Mouse (Mus musculus) lung, adult 2 months (tissue): ENCODE measurements around the gene Mfn2. TPM values are rescaled to one million over a fixed set of nuclear protein-coding genes. Genes with fewer than 3 reads are reported as not detected.

Source experiments
- DNase-seq: peaks from one replicate; pipeline ENCODE4 v3.0.0; 2022
- H3K4me1 ChIP-seq: fragments of 200-500 bp; 2 replicates; pipeline ENCODE4 v1.6.1; 2011; ENCODE audit warnings: low read length; ENCODE audit not compliant: control insufficient read depth, insufficient read depth
- H3K4me3 ChIP-seq: fragments of 200-500 bp; replicated peaks from 2 replicates; pipeline ENCODE3; 2011; ENCODE audit warnings: low read depth, mild to moderate bottlenecking, control low read depth, low read length; ENCODE audit errors: extremely low read depth
- CTCF ChIP-seq: fragments of 200-500 bp; IDR thresholded peaks from 2 replicates; pipeline ENCODE4 v1.5.1; 2011; ENCODE audit warnings: mild to moderate bottlenecking, low read length, control low read depth; ENCODE audit not compliant: insufficient read depth
- POLR2A ChIP-seq: fragments of 200-500 bp; IDR thresholded peaks from 2 replicates; pipeline ENCODE4 v1.6.1; 2011; ENCODE audit warnings: low read depth, mild to moderate bottlenecking, control low read depth, low read length, borderline replicate concordance; ENCODE audit errors: extremely low read depth
- WGBS: fragments of 180-500 bp; shearing (Covaris S2); methylation state at CpG from one replicate; pipeline ENCODE4 v1.1.7; 2018; 5-methylcytosine and 5-hydroxymethylcytosine counted together
- polyA plus RNA-seq: library from polyadenylated mRNA; depleted of rRNA; stranded (reverse); fragments of >200 nt; gene quantifications from 2 replicates; pipeline ENCODE4 v1.2.3, GENCODE M21; 2012

The Mfn2 gene
- polyA plus RNA-seq, 1 experiment: 52.2 TPM

- no peak for TF ChIP-seq POLR2A
- TF ChIP-seq CTCF: no peak
- WGBS: 37% methylated on average over 3 of the region's 3 CpGs
- peaks cover 17% of the 10 kb centered on the region for H3K4me1 ChIP-seq
- DNase-seq: no peak
- no peak overlapping the region for H3K4me3 ChIP-seq
Measured at GRCm38 (mm10) chr4:147937021-147937420, 32.5 kb upstream of the Mfn2 start.

GRCm38 (mm10) chr4:147936331-147936954 is 31.9 kb upstream of the Mfn2 start, which contains the start of gene Plod1:
Gene Plod1 (minus strand): TSS chr4:147936767.
- Histone ChIP-seq H3K4me3 (peak within 1 kb of the TSS; percentile 93), H3K4me1 (peaks cover 12% of the 10 kb centered on the region)
- DNase-seq: peak; percentile 88
- under 1% methylated on average over 51 of the region's 51 CpGs for WGBS
- no peak for TF ChIP-seq CTCF
- peak; percentile 92; the same call in 1 of the 2 replicates for TF ChIP-seq POLR2A

DNA sequence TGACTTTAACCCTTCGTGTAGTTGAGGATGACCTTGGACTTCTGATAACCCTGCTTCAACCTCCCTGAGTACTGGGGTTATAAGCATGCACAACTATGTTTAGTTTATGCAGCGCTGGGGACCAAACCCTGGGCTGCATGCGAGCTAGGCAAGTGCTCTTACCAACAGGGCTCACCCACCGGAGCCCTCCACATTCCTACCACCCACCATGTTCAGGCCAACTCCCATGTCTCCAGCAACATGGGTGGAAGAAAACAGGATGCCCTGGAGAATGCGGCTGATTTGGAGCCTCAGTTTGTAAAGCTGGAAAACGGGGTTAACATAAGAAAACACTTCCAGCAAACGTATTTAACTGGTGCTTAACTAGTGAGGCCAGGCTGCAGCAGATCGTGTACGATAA is 31.4 kb upstream of the Mfn2 start:
- Histone ChIP-seq H3K4me1 (peaks cover 12% of the 10 kb centered on the region), H3K4me3 (peak overlapping the region; percentile 93)
- 17% methylated on average over 9 of the region's 9 CpGs for whole genome bisulfite sequencing
- no peak for DNase-seq
- TF ChIP-seq POLR2A (no peak), CTCF (no peak)

DNA sequence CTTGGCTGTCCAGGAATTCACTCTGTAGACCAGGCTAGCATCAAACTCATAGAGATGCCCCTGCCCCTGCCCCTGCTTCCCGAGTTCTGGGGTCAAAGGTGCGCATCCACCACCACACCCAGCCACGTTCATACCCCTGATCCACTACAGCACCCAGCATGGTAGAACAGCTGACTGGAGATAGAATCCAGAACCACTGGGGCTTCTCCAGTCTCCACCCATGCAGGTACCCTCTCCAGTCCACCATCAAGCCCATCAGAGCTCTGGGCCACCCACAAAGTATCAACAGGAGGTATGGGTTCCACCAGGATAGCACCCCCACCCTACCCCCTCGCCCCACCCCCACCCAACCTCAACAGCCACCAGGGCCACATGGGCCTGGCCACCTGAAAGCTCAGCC is 30.1 kb upstream of the Mfn2 start:
- H3K4me1 ChIP-seq: peaks cover 12% of the 10 kb centered on the region
- no peak for DNase-seq
- TF ChIP-seq POLR2A: no peak
- no peak for TF ChIP-seq CTCF
- 84% methylated on average over 4 of the region's 4 CpGs for WGBS
- no peak overlapping the region for H3K4me3 ChIP-seq

DNA sequence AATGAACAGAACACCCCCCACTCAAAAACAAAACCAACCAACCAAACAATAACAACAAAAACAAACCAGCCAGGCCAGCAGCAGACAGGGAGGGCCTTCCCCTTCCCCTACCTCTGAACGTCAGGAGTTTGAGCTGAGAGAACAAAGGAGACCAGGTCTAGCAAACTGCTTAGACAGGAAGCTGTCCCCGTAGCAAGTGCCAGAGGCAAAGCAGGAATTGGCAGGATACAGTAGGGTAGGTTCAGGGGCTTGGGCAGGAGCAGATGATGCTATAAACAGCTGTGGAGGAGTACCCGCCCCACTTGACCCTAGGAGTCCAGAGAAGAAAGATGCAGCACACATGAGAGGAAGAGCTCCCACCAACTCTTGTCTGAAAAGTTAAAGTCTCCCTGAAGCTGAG is 29.6 kb upstream of the Mfn2 start:
- Histone ChIP-seq H3K4me3 (no peak overlapping the region), H3K4me1 (peaks cover 12% of the 10 kb centered on the region)
- no peak for TF ChIP-seq POLR2A
- TF ChIP-seq CTCF: no peak
- 48% methylated on average over 3 of the region's 3 CpGs for WGBS
- no peak for DNase-seq

DNA sequence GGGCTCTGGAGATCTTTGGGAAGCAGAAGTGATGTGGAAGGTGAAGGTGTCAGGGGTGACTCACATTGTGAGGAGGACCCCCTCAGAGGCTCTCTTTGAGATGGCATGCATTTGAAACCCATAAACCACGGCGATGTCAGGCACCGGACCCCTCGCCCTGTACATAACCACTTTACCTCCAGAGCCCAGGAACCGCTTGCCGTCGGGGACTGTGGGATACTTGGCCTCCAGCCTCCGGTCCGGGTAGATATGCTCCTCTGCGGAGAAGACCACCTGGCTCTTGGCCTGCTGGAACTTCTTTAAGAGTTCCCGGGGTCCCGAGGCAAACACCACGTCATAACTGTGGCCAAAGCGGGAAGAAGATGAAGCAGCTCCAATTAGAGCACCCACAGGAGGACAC is 26.4 kb upstream of the Mfn2 start:
- Histone ChIP-seq H3K4me1 (peaks cover 2% of the 10 kb centered on the region; the same call in 1 of the 2 replicates), H3K4me3 (no peak overlapping the region)
- 93% methylated on average over 14 of the region's 14 CpGs for WGBS
- DNase-seq: no peak
- TF ChIP-seq CTCF: no peak
- no peak for TF ChIP-seq POLR2A

GRCm38 (mm10) chr4:147928540-147928939 is 24.0 kb upstream of the Mfn2 start:
- TF ChIP-seq POLR2A: no peak
- no peak for TF ChIP-seq CTCF
- no peak for DNase-seq
- no peak overlapping the region for H3K4me3 ChIP-seq
- no peaks in the 10 kb centered on the region for H3K4me1 ChIP-seq
- WGBS: 86% methylated on average over 7 of the region's 7 CpGs

- Histone ChIP-seq H3K4me1 (no peaks in the 10 kb centered on the region), H3K4me3 (no peak overlapping the region)
- TF ChIP-seq POLR2A: no peak
- TF ChIP-seq CTCF: no peak
- WGBS: 41% methylated on average over 8 of the region's 9 CpGs
- no peak for DNase-seq
Measured at GRCm38 (mm10) chr4:147928136-147928535, 23.6 kb upstream of the Mfn2 start.

- H3K4me3 ChIP-seq: no peak overlapping the region
- H3K4me1 ChIP-seq: no peaks in the 10 kb centered on the region
- 46% methylated on average over 8 of the region's 8 CpGs for WGBS
- TF ChIP-seq CTCF (no peak), POLR2A (no peak)
- no peak for DNase-seq
Measured at GRCm38 (mm10) chr4:147927705-147928104, 23.2 kb upstream of the Mfn2 start.

- Histone ChIP-seq H3K4me1 (no peaks in the 10 kb centered on the region), H3K4me3 (no peak overlapping the region)
- DNase-seq: no peak
- WGBS: 62% methylated on average over 11 of the region's 11 CpGs
- TF ChIP-seq CTCF: no peak
Measured at GRCm38 (mm10) chr4:147922341-147922740, 17.8 kb upstream of the Mfn2 start.

DNA sequence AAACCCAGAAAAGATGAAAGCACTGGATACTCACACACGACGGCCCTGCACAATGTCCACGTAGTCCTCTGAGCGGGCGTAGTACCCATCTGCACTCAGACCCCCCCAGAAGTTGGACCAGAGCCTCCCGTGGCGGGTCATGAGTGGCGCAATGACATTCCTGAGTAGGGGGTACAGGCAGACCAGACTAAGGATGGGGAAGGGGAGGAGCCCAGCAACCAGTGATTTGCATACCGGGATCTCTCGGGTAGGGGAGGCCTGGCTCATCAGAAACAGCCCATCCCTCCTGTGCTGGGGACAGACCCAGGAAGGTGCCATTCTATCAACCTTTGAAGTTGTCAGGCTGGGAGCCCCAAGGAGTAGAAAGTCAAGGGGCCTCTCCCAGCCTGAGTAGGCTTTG is 16.5 kb upstream of the Mfn2 start:
- H3K4me1 ChIP-seq: no peaks in the 10 kb centered on the region
- 61% methylated on average over 10 of the region's 10 CpGs for WGBS
- no peak for TF ChIP-seq POLR2A
- TF ChIP-seq CTCF: no peak
- no peak for DNase-seq
- no peak overlapping the region for H3K4me3 ChIP-seq
